Mouse (Mus musculus) G1E-ER4 (cell line): Measurements from ENCODE around the gene Slc25a14. TPM values are rescaled to one million over a fixed set of nuclear protein-coding genes. Genes with fewer than 3 reads are reported as not detected.

Experiments
- GATA1 ChIP-seq: IDR thresholded peaks from one replicate; pipeline ENCODE4 v1.8.0; 2012; ENCODE audit warnings: low read length, inconsistent platforms
- polyA plus RNA-seq: library from polyadenylated mRNA; stranded (reverse); fragments of >175 nt; gene quantifications from 2 replicates; pipeline ENCODE4 v1.2.3, GENCODE M21; 2012

Gene Slc25a14
- polyA plus RNA-seq, 1 experiment: not detected

DNA sequence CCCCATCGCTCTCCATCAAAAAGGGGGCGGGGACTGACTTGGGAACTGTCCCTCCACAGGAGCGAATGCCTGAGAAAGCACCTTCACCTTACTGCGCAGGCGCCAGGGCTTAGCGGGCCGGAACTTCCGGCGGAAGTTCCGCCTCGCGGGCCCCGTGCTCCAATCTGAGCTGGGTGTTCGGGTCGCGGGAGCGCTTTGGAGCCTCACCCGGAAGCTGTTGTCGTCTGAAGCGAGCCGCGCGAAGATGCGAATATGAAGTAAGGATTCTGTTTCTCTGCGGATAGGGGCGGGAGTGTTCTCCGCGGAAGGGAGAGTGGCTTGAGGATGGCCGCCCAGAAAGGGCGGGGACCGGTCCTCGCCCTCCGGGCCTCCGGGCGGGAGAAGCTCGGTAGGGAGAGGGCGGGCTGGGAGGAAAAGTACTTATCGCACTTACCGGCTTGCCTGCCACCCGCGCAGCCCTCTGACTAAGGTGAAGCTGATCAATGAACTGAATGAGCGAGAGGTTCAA is 71.7 kb downstream of the Slc25a14 start, which contains the start of gene Rbmx2:
Rbmx2 (plus strand) TSS at position 141 of the 508 bp plus-strand sequence.
- TF ChIP-seq GATA1: no peak

DNA sequence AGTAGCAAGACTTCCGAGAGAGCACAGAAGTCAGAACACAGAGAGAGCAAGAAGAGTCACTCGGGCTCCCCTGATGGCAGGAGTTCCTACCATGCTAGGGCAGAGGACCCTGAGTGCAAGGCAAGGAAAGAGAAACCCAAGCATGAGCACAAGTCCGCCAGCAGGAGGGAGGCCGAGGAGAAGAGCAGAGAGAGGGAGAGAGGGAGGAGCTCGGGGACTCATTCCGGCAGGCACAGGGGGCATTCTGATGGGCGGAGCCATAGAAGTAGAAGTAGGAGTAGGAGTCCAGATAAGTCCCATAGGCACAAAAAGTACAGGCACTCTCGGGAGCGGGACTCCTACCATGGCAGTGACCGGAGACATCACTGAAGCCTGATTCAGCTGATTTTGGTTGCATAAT is 86.5 kb downstream of the Slc25a14 start:
- no peak for TF ChIP-seq GATA1

Other genes starting within 250 kb of the Slc25a14 start
- gene Elf4, start 160.3 kb upstream of the Slc25a14 start, polyA plus RNA-seq: 11.6 and 16.7 TPM in 2 replicates
- 7.3 and 7.5 TPM in 2 replicates for gene Aifm1, start 109.8 kb upstream of the Slc25a14 start, polyA plus RNA-seq
- gene Rab33a, start 104.1 kb upstream of the Slc25a14 start, polyA plus RNA-seq: 0.09 and 0.18 TPM in 2 replicates
- 0.32 and 1.1 TPM in 2 replicates for gene Zfp280c, start 28.9 kb upstream of the Slc25a14 start, polyA plus RNA-seq
- gene Gpr119, start 51.1 kb downstream of the Slc25a14 start, polyA plus RNA-seq: not detected in 2 replicates
- 12.4 and 13.1 TPM in 2 replicates for gene Rbmx2, start 71.6 kb downstream of the Slc25a14 start, polyA plus RNA-seq